Comparison of ENCODE assay signal across 9 mouse cellular contexts in the genomic region with DNA sequence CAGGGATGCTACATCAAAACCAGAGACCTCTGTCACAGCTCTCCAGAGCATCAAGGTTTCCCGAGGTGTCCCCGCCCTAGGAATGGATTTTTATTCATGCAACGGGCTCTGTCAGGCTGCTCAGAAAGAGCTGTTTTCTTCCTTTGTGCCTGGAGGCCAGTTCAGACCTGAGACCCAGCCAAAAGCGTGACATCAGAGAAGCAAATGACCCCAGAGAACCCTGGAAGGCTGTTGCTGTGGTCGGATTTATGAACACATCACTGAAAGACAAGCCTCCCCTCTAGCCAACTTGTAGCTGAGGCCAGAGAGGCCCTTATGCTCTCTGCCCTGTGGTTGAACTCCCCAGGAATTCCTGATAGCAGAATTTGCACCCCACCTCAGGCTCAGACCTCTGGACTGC.
DNase-seq lines count a peak whose midpoint lies in the region; ATAC-seq and TF ChIP-seq lines count a peak whose summit lies in the region.
"Had no signal": no experiment of that assay in that cellular context is flagged by ENCODE, and none has a peak within 500 bp of the region (broad histone marks: within the 10 kb centered on the region; RNA-seq: fewer than 3 reads in every experiment).

No protein-coding gene starts in this region.

- H3K4me1 ChIP-seq in forebrain, embryonic 14.5 days (ENCODE audit: control insufficient read depth, insufficient read depth, low read length) = peaks cover 36% of the 10 kb centered on the region
- H3K4me1 ChIP-seq in forebrain, embryonic 16.5 days (replicated peaks; ENCODE audit: control insufficient read depth, insufficient read depth, low read length) = peaks cover 57% of the 10 kb centered on the region
- H3K4me1 ChIP-seq in embryonic facial prominence, embryonic 15.5 days = peaks cover 80% of the 10 kb centered on the region
- peaks cover 14% of the 10 kb centered on the region; the same call in 1 of the 2 replicates for H3K4me1 ChIP-seq in lung, postnatal 0 days (ENCODE audit: insufficient read depth, low read depth, low read length)

- no peaks in the 10 kb centered on the region for H3K9me3 ChIP-seq in forebrain, embryonic 14.5 days (replicated peaks; ENCODE audit: control insufficient read depth, low read length)
- no peaks in the 10 kb centered on the region for H3K9me3 ChIP-seq in forebrain, embryonic 16.5 days (ENCODE audit: control insufficient read depth, low read length)
- H3K9me3 ChIP-seq in embryonic facial prominence, embryonic 15.5 days (replicated peaks) = no peaks in the 10 kb centered on the region
- no peaks in the 10 kb centered on the region for H3K9me3 ChIP-seq in lung, postnatal 0 days (ENCODE audit: low read length)
- H3K9me3 ChIP-seq: neural tube, embryonic 12.5 days had no signal

- 0 out of 2 replicates have a peak, but pooled peaks cover 2% of the 10 kb centered on the region for H3K27me3 ChIP-seq in forebrain, embryonic 14.5 days (replicated peaks; ENCODE audit: control insufficient read depth, insufficient read depth, low read length)
- no peaks in the 10 kb centered on the region for H3K27me3 ChIP-seq in forebrain, embryonic 16.5 days (replicated peaks; ENCODE audit: control insufficient read depth, insufficient read depth, low read length)
- no peaks in the 10 kb centered on the region for H3K27me3 ChIP-seq in embryonic facial prominence, embryonic 15.5 days
- H3K27me3 ChIP-seq in lung, postnatal 0 days (replicated peaks; ENCODE audit: insufficient read depth, low read length) = no peaks in the 10 kb centered on the region

- 31% methylated on average over 5 of the region's 5 CpGs for WGBS in forebrain, embryonic 14.5 days
- 32% methylated on average over 5 of the region's 5 CpGs for WGBS in forebrain, embryonic 16.5 days
- 37% methylated on average over 5 of the region's 5 CpGs for WGBS in embryonic facial prominence, embryonic 15.5 days
- 61% methylated on average over 5 of the region's 5 CpGs for WGBS in lung, postnatal 0 days

- no peak overlapping the region for H3K4me2 ChIP-seq in forebrain, embryonic 14.5 days (ENCODE audit: low read length)
- no peak overlapping the region for H3K4me2 ChIP-seq in forebrain, embryonic 16.5 days (ENCODE audit: low read length)
- H3K4me2 ChIP-seq in embryonic facial prominence, embryonic 15.5 days (replicated peaks) = no peak overlapping the region
- H3K4me2 ChIP-seq in lung, postnatal 0 days (replicated peaks; ENCODE audit: low read depth, low read length) = no peak overlapping the region

- no peak overlapping the region for H3K27ac ChIP-seq in forebrain, embryonic 14.5 days (ENCODE audit: low read depth, low read length)
- no peak overlapping the region for H3K27ac ChIP-seq in forebrain, embryonic 16.5 days (ENCODE audit: low read length)
- H3K27ac ChIP-seq in embryonic facial prominence, embryonic 15.5 days (replicated peaks) = 0 out of 2 replicates have a peak overlapping the region, but pooled peaks have one; percentile 11
- H3K27ac ChIP-seq in lung, postnatal 0 days (ENCODE audit: low read length) = no peak overlapping the region
- H3K27ac ChIP-seq: neural tube, embryonic 12.5 days had no signal

- no peak overlapping the region for H3K4me3 ChIP-seq in forebrain, embryonic 14.5 days (ENCODE audit: low read depth, low read length)
- no peak overlapping the region for H3K4me3 ChIP-seq in forebrain, embryonic 16.5 days (replicated peaks; ENCODE audit: low read length)
- no peak overlapping the region for H3K4me3 ChIP-seq in embryonic facial prominence, embryonic 15.5 days (replicated peaks)
- H3K4me3 ChIP-seq in lung, postnatal 0 days (ENCODE audit: low read depth, low read length) = no peak overlapping the region
- H3K4me3 ChIP-seq: neural tube, embryonic 12.5 days had no signal

- no peak for TF ChIP-seq EP300 in lung, postnatal 0 days (IDR thresholded peaks at IDR 0.05)

- peak; percentile 45 for DNase-seq in forebrain, embryonic 14.5 days (ENCODE audit: low spot score)
- DNase-seq in heart, postnatal 36 days = peak; percentile 68 to 72
- peak; percentile 73 for DNase-seq in lung, postnatal 0 days (ENCODE audit: low spot score)
- DNase-seq in right cerebral cortex, adult 18-20 months = no peak
- no peak for DNase-seq in spleen, postnatal 14 days (ENCODE audit: low spot score in 2 of 2)
- no peak for DNase-seq in embryo, embryonic 11 days

- no peaks in the 10 kb centered on the region for H3K36me3 ChIP-seq in forebrain, embryonic 14.5 days (ENCODE audit: control insufficient read depth, insufficient read depth, low read length)
- H3K36me3 ChIP-seq in forebrain, embryonic 16.5 days (ENCODE audit: control insufficient read depth, insufficient read depth) = no peaks in the 10 kb centered on the region
- no peaks in the 10 kb centered on the region for H3K36me3 ChIP-seq in embryonic facial prominence, embryonic 15.5 days
- H3K36me3 ChIP-seq in lung, postnatal 0 days (ENCODE audit: insufficient read depth, low read length) = no peaks in the 10 kb centered on the region
- H3K36me3 ChIP-seq: neural tube, embryonic 12.5 days had no signal

- TF ChIP-seq CTCF in lung, postnatal 0 days (IDR thresholded peaks at IDR 0.05) = no peak

- no peak for ATAC-seq in forebrain, embryonic 14.5 days
- no peak for ATAC-seq in forebrain, embryonic 16.5 days
- no peak for ATAC-seq in embryonic facial prominence, embryonic 15.5 days (ENCODE audit: insufficient number of reproducible peaks, low FRiP score, low TSS enrichment, low read depth)
- ATAC-seq in lung, postnatal 0 days = peak; percentile 20; the same call in 1 of the 2 replicates

- intact Hi-C loops in heart, postnatal 36 days (cut with DNase I) = loop anchor here (5.0 kb wide), 2 partner anchors 106 to 114 kb away; no protein-coding TSS in a partner anchor

- H3K9ac ChIP-seq in forebrain, embryonic 14.5 days (ENCODE audit: low read length) = no peak overlapping the region
- no peak overlapping the region for H3K9ac ChIP-seq in forebrain, embryonic 16.5 days (replicated peaks; ENCODE audit: low read depth, low read length)
- no peak overlapping the region for H3K9ac ChIP-seq in embryonic facial prominence, embryonic 15.5 days
- H3K9ac ChIP-seq in lung, postnatal 0 days (replicated peaks; ENCODE audit: low read depth) = no peak overlapping the region
- H3K9ac ChIP-seq: neural tube, embryonic 12.5 days had no signal

Comparison
In these comparisons a context has a peak if more than half of its experiments do, and no peak if none do; other contexts are left out.
1. DNase-seq: peak in forebrain, embryonic 14.5 days (single experiment), heart, postnatal 36 days (2 of 2) and lung, postnatal 0 days (single experiment); none in right cerebral cortex, adult 18-20 months (single experiment), spleen, postnatal 14 days (0 of 2) and embryo, embryonic 11 days (single experiment).